In the genomic region with DNA sequence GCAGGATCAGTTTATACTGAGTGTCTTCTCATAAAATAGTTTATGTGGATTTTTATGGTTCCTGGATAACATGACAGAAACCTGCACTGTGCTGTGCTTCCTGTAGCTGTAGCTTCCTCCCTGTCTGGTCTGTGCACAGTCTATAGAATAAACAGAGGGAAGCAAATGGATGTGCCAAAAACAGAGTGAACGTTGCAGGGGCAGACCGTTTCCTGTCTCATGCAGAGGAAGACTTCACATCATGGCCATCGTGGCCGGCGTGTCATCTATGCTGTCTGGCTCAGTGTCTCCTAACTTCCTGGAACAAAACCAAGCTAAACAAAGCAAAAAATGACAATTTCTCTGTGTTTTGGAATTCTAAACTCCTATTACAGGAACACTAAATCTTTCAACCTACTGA, we compare ENCODE assay signal across 12 mouse cellular contexts.
DNase-seq lines count a peak whose midpoint lies in the region; ATAC-seq lines count a peak whose summit lies in the region.
"Had no signal": no experiment of that assay in that cellular context is flagged by ENCODE, and none has a peak within 500 bp of the region (broad histone marks: within the 10 kb centered on the region; RNA-seq: fewer than 3 reads in every experiment).

No protein-coding gene starts in this region.

- no peaks in the 10 kb centered on the region for H3K36me3 ChIP-seq in heart, embryonic 16.5 days (ENCODE audit: control insufficient read depth, insufficient read depth)
- no peaks in the 10 kb centered on the region for H3K36me3 ChIP-seq in heart, embryonic 11.5 days (ENCODE audit: control insufficient read depth, insufficient read depth, low read length)
- no peaks in the 10 kb centered on the region for H3K36me3 ChIP-seq in stomach, embryonic 15.5 days

- peak; percentile 79 for ATAC-seq in heart, embryonic 16.5 days (replicated peaks; ENCODE audit: extremely low read depth, insufficient read depth, low FRiP score)
- no peak for ATAC-seq in heart, embryonic 11.5 days (replicated peaks; ENCODE audit: insufficient number of reproducible peaks, low FRiP score, low TSS enrichment)
- 0 out of 2 replicates have a peak, but pooled peaks have one; percentile 47 for ATAC-seq in stomach, embryonic 15.5 days (ENCODE audit: insufficient read depth, low FRiP score, low read depth)
- ATAC-seq in monocyte, adult 5-6 weeks (replicated peaks; ENCODE audit: insufficient number of reproducible peaks, low FRiP score, low TSS enrichment, poor library complexity, severe bottlenecking): no peak
- ATAC-seq: forebrain, embryonic 13.5 days had no signal

- H3K9ac ChIP-seq in heart, embryonic 16.5 days (ENCODE audit: low read length): no peak overlapping the region
- H3K9ac ChIP-seq in heart, embryonic 11.5 days (ENCODE audit: low read depth, low read length): no peak overlapping the region
- H3K9ac ChIP-seq in stomach, embryonic 15.5 days: no peak overlapping the region
- H3K9ac ChIP-seq: forebrain, embryonic 13.5 days had no signal

- H3K27ac ChIP-seq in heart, embryonic 16.5 days (ENCODE audit: low read length): no peak overlapping the region
- no peak overlapping the region for H3K27ac ChIP-seq in heart, embryonic 11.5 days (ENCODE audit: low read depth, low read length)
- peak overlapping the region; percentile 52; the same call in 1 of the 2 replicates for H3K27ac ChIP-seq in stomach, embryonic 15.5 days
- H3K27ac ChIP-seq: forebrain, embryonic 13.5 days had no signal

- DNase-seq in lung, postnatal 10 days: peak; percentile 26
- DNase-seq in lung, postnatal 14 days: no peak
- peak; percentile 50 for DNase-seq in kidney, adult 9 months
- no peak for DNase-seq in cerebellum, adult 9-10 months
- DNase-seq: adrenal gland, postnatal 25 days; embryo, embryonic 11 days; gastrocnemius, postnatal 25 days had no signal

- no peak overlapping the region for H3K4me2 ChIP-seq in heart, embryonic 16.5 days (ENCODE audit: low read depth, low read length)
- no peak overlapping the region for H3K4me2 ChIP-seq in heart, embryonic 11.5 days
- H3K4me2 ChIP-seq in stomach, embryonic 15.5 days: no peak overlapping the region
- H3K4me2 ChIP-seq: forebrain, embryonic 13.5 days had no signal

- no peaks in the 10 kb centered on the region for H3K4me1 ChIP-seq in heart, embryonic 16.5 days (ENCODE audit: control insufficient read depth, insufficient read depth, low read length)
- no peaks in the 10 kb centered on the region for H3K4me1 ChIP-seq in heart, embryonic 11.5 days (ENCODE audit: control insufficient read depth, insufficient read depth, low read length)
- H3K4me1 ChIP-seq in stomach, embryonic 15.5 days: no peaks in the 10 kb centered on the region
- H3K4me1 ChIP-seq: forebrain, embryonic 13.5 days had no signal

- 53% methylated on average over 5 of the region's 5 CpGs for WGBS in heart, embryonic 16.5 days
- WGBS in heart, embryonic 11.5 days (ENCODE audit: insufficient replicate concordance): 53% methylated on average over 5 of the region's 5 CpGs
- WGBS in stomach, embryonic 15.5 days: 34% methylated on average over 5 of the region's 5 CpGs

- no peaks in the 10 kb centered on the region for H3K27me3 ChIP-seq in heart, embryonic 16.5 days (ENCODE audit: control insufficient read depth, insufficient read depth, low read length)
- no peaks in the 10 kb centered on the region for H3K27me3 ChIP-seq in heart, embryonic 11.5 days (ENCODE audit: control insufficient read depth, insufficient read depth, low read length)
- no peaks in the 10 kb centered on the region for H3K27me3 ChIP-seq in stomach, embryonic 15.5 days (replicated peaks)
- H3K27me3 ChIP-seq: forebrain, embryonic 13.5 days had no signal

- no peak overlapping the region for H3K4me3 ChIP-seq in heart, embryonic 16.5 days (ENCODE audit: low read length)
- no peak overlapping the region for H3K4me3 ChIP-seq in heart, embryonic 11.5 days (ENCODE audit: low read depth, low read length)
- H3K4me3 ChIP-seq in stomach, embryonic 15.5 days (replicated peaks): no peak overlapping the region
- H3K4me3 ChIP-seq: forebrain, embryonic 13.5 days had no signal

- H3K9me3 ChIP-seq in heart, embryonic 16.5 days (replicated peaks; ENCODE audit: control insufficient read depth, low read length): no peaks in the 10 kb centered on the region
- no peaks in the 10 kb centered on the region for H3K9me3 ChIP-seq in heart, embryonic 11.5 days (replicated peaks; ENCODE audit: control insufficient read depth, low read length)
- H3K9me3 ChIP-seq in stomach, embryonic 15.5 days: no peaks in the 10 kb centered on the region
- H3K9me3 ChIP-seq: forebrain, embryonic 13.5 days had no signal

Comparison
In these comparisons a context has a peak if more than half of its experiments do, and no peak if none do; other contexts are left out.
1. ATAC-seq: peak in heart, embryonic 16.5 days (single experiment) and stomach, embryonic 15.5 days (single experiment); none in heart, embryonic 11.5 days (single experiment) and monocyte, adult 5-6 weeks (single experiment).
2. DNase-seq: peak in lung, postnatal 10 days (single experiment) and kidney, adult 9 months (single experiment); none in lung, postnatal 14 days (single experiment) and cerebellum, adult 9-10 months (single experiment).